ENCODE assay signal across 8 mouse cellular contexts in genomic region chr14:119098851-119099569, GRCm38 (mm10). TPM values are rescaled to one million over a fixed set of nuclear protein-coding genes. Genes with fewer than 3 reads are reported as not detected.
DNase-seq lines count a peak whose midpoint lies in the region; ATAC-seq and TF ChIP-seq lines count a peak whose summit lies in the region.

TSS of gene Uggt2 (minus strand) at chr14:119099430.

- 0 out of 2 replicates have a peak, but pooled peaks cover under 1% of the 10 kb centered on the region for H3K36me3 ChIP-seq in forebrain, embryonic 13.5 days (ENCODE audit: poor library complexity, severe bottlenecking)
- H3K36me3 ChIP-seq in heart, embryonic 15.5 days, result no peaks in the 10 kb centered on the region
- no peaks in the 10 kb centered on the region for H3K36me3 ChIP-seq in liver, embryonic 11.5 days (ENCODE audit: control insufficient read depth, insufficient read depth, low read length)
- H3K36me3 ChIP-seq in myocyte (ENCODE audit: control insufficient read depth, insufficient read depth), result no peaks in the 10 kb centered on the region

- H3K4me3 ChIP-seq in forebrain, embryonic 13.5 days, result peak within 1 kb of the TSS; percentile 82
- H3K4me3 ChIP-seq in heart, embryonic 15.5 days, result peak within 1 kb of the TSS; percentile 77
- peak within 1 kb of the TSS; percentile 67 for H3K4me3 ChIP-seq in liver, embryonic 11.5 days (ENCODE audit: low read depth, low read length)
- peak within 1 kb of the TSS; percentile 38 for H3K4me3 ChIP-seq in myocyte

- peak; percentile 25 for DNase-seq in ES-CJ7 (ENCODE audit: low read depth, low spot score)
- peak; percentile 79 to 87 for DNase-seq in kidney, postnatal 25 days
- DNase-seq in liver, embryonic 11.5 days (ENCODE audit: low spot score), result peak; percentile 80
- peak; percentile 91 for DNase-seq in testis, postnatal 10 days (ENCODE audit: low spot score)

- H3K9ac ChIP-seq in forebrain, embryonic 13.5 days, result peak within 1 kb of the TSS; percentile 92
- H3K9ac ChIP-seq in heart, embryonic 15.5 days, result peak within 1 kb of the TSS; percentile 76
- H3K9ac ChIP-seq in liver, embryonic 11.5 days (ENCODE audit: low read depth, low read length), result peak within 1 kb of the TSS; percentile 68

- ATAC-seq in cerebellum, adult (ENCODE audit: insufficient number of reproducible peaks, low FRiP score, low TSS enrichment), result peak; percentile 95
- peak; percentile 97 for ATAC-seq in forebrain, embryonic 13.5 days
- peak; percentile 83 for ATAC-seq in heart, embryonic 15.5 days (replicated peaks; ENCODE audit: insufficient number of reproducible peaks, insufficient read depth, low FRiP score, low read depth)
- peak; percentile 81 for ATAC-seq in liver, embryonic 11.5 days (replicated peaks; ENCODE audit: low FRiP score)

- H3K4me1 ChIP-seq in forebrain, embryonic 13.5 days, result peaks cover 19% of the 10 kb centered on the region
- H3K4me1 ChIP-seq in heart, embryonic 15.5 days (replicated peaks), result peaks cover 8% of the 10 kb centered on the region
- no peaks in the 10 kb centered on the region for H3K4me1 ChIP-seq in liver, embryonic 11.5 days (replicated peaks; ENCODE audit: control insufficient read depth, insufficient read depth, low read length)

- peak within 1 kb of the TSS; percentile 81 for H3K4me2 ChIP-seq in forebrain, embryonic 13.5 days
- peak within 1 kb of the TSS; percentile 94 for H3K4me2 ChIP-seq in heart, embryonic 15.5 days
- peak within 1 kb of the TSS; percentile 83 for H3K4me2 ChIP-seq in liver, embryonic 11.5 days
- H3K4me2 ChIP-seq in myocyte (ENCODE audit: low read depth), result peak within 1 kb of the TSS; percentile 75

- peak within 1 kb of the TSS; percentile 77 for H3K27ac ChIP-seq in forebrain, embryonic 13.5 days
- H3K27ac ChIP-seq in heart, embryonic 15.5 days, result peak within 1 kb of the TSS; percentile 51
- H3K27ac ChIP-seq in liver, embryonic 11.5 days (ENCODE audit: low read depth, low read length), result no peak within 1 kb of the TSS

- no peaks in the 10 kb centered on the region for H3K9me3 ChIP-seq in forebrain, embryonic 13.5 days (replicated peaks)
- no peaks in the 10 kb centered on the region for H3K9me3 ChIP-seq in heart, embryonic 15.5 days (replicated peaks)
- H3K9me3 ChIP-seq in liver, embryonic 11.5 days (ENCODE audit: control insufficient read depth, low read length), result no peaks in the 10 kb centered on the region

- under 1% methylated on average over 45 of the region's 72 CpGs for WGBS in forebrain, embryonic 13.5 days
- WGBS in heart, embryonic 15.5 days, result under 1% methylated on average over 72 of the region's 72 CpGs
- under 1% methylated on average over 72 of the region's 72 CpGs for WGBS in liver, embryonic 11.5 days

- no peaks in the 10 kb centered on the region for H3K79me2 ChIP-seq in myocyte (ENCODE audit: control insufficient read depth, insufficient read depth)

- peak within 1 kb of the TSS; percentile 80 for H3ac ChIP-seq in myocyte (ENCODE audit: control insufficient read depth, insufficient read length)

- TF ChIP-seq POLR2A in myocyte (IDR thresholded peaks at IDR 0.05; ENCODE audit: insufficient read length, low read depth), result peak; percentile 98

- no peaks in the 10 kb centered on the region for H3K27me3 ChIP-seq in forebrain, embryonic 13.5 days
- H3K27me3 ChIP-seq in heart, embryonic 15.5 days, result no peaks in the 10 kb centered on the region
- H3K27me3 ChIP-seq in liver, embryonic 11.5 days (replicated peaks; ENCODE audit: control insufficient read depth, insufficient read depth, low read length), result peaks cover 12% of the 10 kb centered on the region; the same call in 1 of the 2 replicates
- H3K27me3 ChIP-seq in myocyte (ENCODE audit: control insufficient read depth, insufficient read depth, insufficient read length), result no peaks in the 10 kb centered on the region

TF ChIP-seq in myocyte, 11 proteins besides CTCF, POLR2A, EP300 and RAD21:
- no peak for TF ChIP-seq E2F4 (IDR thresholded peaks at IDR 0.05; ENCODE audit: insufficient read depth)
- peak in 2 of 3 experiments; percentile 13 to 15 for TF ChIP-seq MYOG (IDR thresholded peaks at IDR 0.05; ENCODE audit: control insufficient read depth in 1 of 3, insufficient read depth in 1 of 3, insufficient read length in 2 of 3, low read depth in 2 of 3)
- TF ChIP-seq TCF12 (IDR thresholded peaks at IDR 0.05; ENCODE audit: insufficient read depth, poor library complexity, severe bottlenecking), result no peak
- peak in 1 of 3 experiments; percentile 2 for TF ChIP-seq MYOD1 (IDR thresholded peaks at IDR 0.05; ENCODE audit: control insufficient read depth in 1 of 3, insufficient read length in 2 of 3, low read depth in 2 of 3)
- peak; percentile 82 for TF ChIP-seq POLR2AphosphoS2 (IDR thresholded peaks at IDR 0.05; ENCODE audit: insufficient read length, low read depth)
- no peak for TF ChIP-seq CEBPB (IDR thresholded peaks at IDR 0.05; ENCODE audit: insufficient read depth, poor library complexity, severe bottlenecking)
TF ChIP-seq in myocyte: peak in this region for 3.

RNA-seq across cellular contexts. Expression of gene Uggt2, which starts in this region (rescaled TPM):
- polyA plus RNA-seq in forebrain, embryonic 13.5 days (2015; fragmentation: Nextera tagmentation; extraction: Ambion mirVana), result 12.6 and 15.5 TPM in 2 replicates
- polyA plus RNA-seq in heart, embryonic 15.5 days (2015; fragmentation: Nextera tagmentation; extraction: Ambion mirVana), result 7.4 and 8.1 TPM in 2 replicates
- polyA plus RNA-seq in liver, embryonic 11.5 days (2014; fragmentation: Nextera tagmentation; extraction: Ambion mirVana), result 7.0 and 7.3 TPM in 2 replicates
- polyA plus RNA-seq in myocyte (2012; fragmentation: generic; extraction: Trizol), result 2.6 TPM

Comparison
In these comparisons a context has a peak if more than half of its experiments do, and no peak if none do; other contexts are left out.
1. DNase-seq: peak in every context shown above with its lines; median percentile 91 in testis, postnatal 10 days; 83 in kidney, postnatal 25 days; 80 in liver, embryonic 11.5 days; 25 in ES-CJ7.